8 mouse cellular contexts compared by ENCODE assay signal in genomic region chr15:99663964-99664599, GRCm38 (mm10). TPM values are rescaled to one million over a fixed set of nuclear protein-coding genes. Genes with fewer than 3 reads are reported as not detected.
DNase-seq lines count a peak whose midpoint lies in the region; ATAC-seq and TF ChIP-seq lines count a peak whose summit lies in the region.

No protein-coding gene starts in this region.

- TF ChIP-seq CTCF in bone marrow macrophage, adult 2 months (IDR thresholded peaks at IDR 0.05; ENCODE audit: low read depth, low read length), result no peak

- peaks cover 29% of the 10 kb centered on the region for H3K27me3 ChIP-seq in kidney, embryonic 16.5 days (ENCODE audit: insufficient read depth, low read length)
- peaks cover 3% of the 10 kb centered on the region; the same call in 1 of the 2 replicates for H3K27me3 ChIP-seq in hindbrain, embryonic 11.5 days (ENCODE audit: control insufficient read depth, insufficient read depth, low read length)
- peaks cover 43% of the 10 kb centered on the region for H3K27me3 ChIP-seq in limb, embryonic 15.5 days

- no peaks in the 10 kb centered on the region for H3K36me3 ChIP-seq in kidney, embryonic 16.5 days (ENCODE audit: insufficient read depth, low read length)
- no peaks in the 10 kb centered on the region for H3K36me3 ChIP-seq in hindbrain, embryonic 11.5 days (ENCODE audit: control insufficient read depth, insufficient read depth, low read length)
- no peaks in the 10 kb centered on the region for H3K36me3 ChIP-seq in limb, embryonic 15.5 days

- H3K4me2 ChIP-seq in kidney, embryonic 16.5 days (replicated peaks; ENCODE audit: low read depth, low read length), result peak overlapping the region; percentile 87
- peak overlapping the region; percentile 78 for H3K4me2 ChIP-seq in hindbrain, embryonic 11.5 days (replicated peaks; ENCODE audit: low read depth, low read length)
- peak overlapping the region; percentile 87 for H3K4me2 ChIP-seq in limb, embryonic 15.5 days

- H3K27ac ChIP-seq in kidney, embryonic 16.5 days (ENCODE audit: low read length), result no peak overlapping the region
- no peak overlapping the region for H3K27ac ChIP-seq in bone marrow macrophage, adult 2 months (ENCODE audit: insufficient read depth, low read depth, low read length)
- H3K27ac ChIP-seq in hindbrain, embryonic 11.5 days (ENCODE audit: low read depth, low read length), result peak overlapping the region; percentile 87
- peak overlapping the region; percentile 50; the same call in 1 of the 2 replicates for H3K27ac ChIP-seq in limb, embryonic 15.5 days

- H3K9ac ChIP-seq in kidney, embryonic 16.5 days (replicated peaks; ENCODE audit: low read length), result peak overlapping the region; percentile 57; the same call in 1 of the 2 replicates
- peak overlapping the region; percentile 60 for H3K9ac ChIP-seq in hindbrain, embryonic 11.5 days (ENCODE audit: low read depth, low read length)
- 0 out of 2 replicates have a peak overlapping the region, but pooled peaks have one; percentile 26 for H3K9ac ChIP-seq in limb, embryonic 15.5 days

- 2% methylated on average over 17 of the region's 17 CpGs for WGBS in kidney, embryonic 16.5 days
- 4% methylated on average over 17 of the region's 17 CpGs for WGBS in hindbrain, embryonic 11.5 days
- 4% methylated on average over 17 of the region's 17 CpGs for WGBS in limb, embryonic 15.5 days

- peak overlapping the region; percentile 47 for H3K4me3 ChIP-seq in kidney, embryonic 16.5 days (ENCODE audit: low read length)
- peak overlapping the region; percentile 42 for H3K4me3 ChIP-seq in bone marrow macrophage, adult 2 months (ENCODE audit: insufficient read depth, low read length)
- H3K4me3 ChIP-seq in hindbrain, embryonic 11.5 days (ENCODE audit: low read depth, low read length), result peak overlapping the region; percentile 33
- H3K4me3 ChIP-seq in limb, embryonic 15.5 days, result peak overlapping the region; percentile 45

- peaks cover 4% of the 10 kb centered on the region; the same call in 1 of the 2 replicates for H3K9me3 ChIP-seq in kidney, embryonic 16.5 days (ENCODE audit: low read length)
- H3K9me3 ChIP-seq in hindbrain, embryonic 11.5 days (ENCODE audit: control insufficient read depth, low read length), result no peaks in the 10 kb centered on the region
- H3K9me3 ChIP-seq in limb, embryonic 15.5 days, result no peaks in the 10 kb centered on the region

- no peak for DNase-seq in kidney, postnatal 25 days
- DNase-seq in hindbrain, embryonic 11.5 days (ENCODE audit: low spot score), result no peak
- no peak for DNase-seq in embryo, embryonic 9.5 days (ENCODE audit: extremely low spot score)
- no peak for DNase-seq in gastrocnemius, postnatal 4 days (ENCODE audit: low spot score in 2 of 2)

- no peak for TF ChIP-seq POLR2A in bone marrow macrophage, adult 2 months (IDR thresholded peaks at IDR 0.05; ENCODE audit: borderline replicate concordance, low read depth, low read length)

- no peak for ATAC-seq in kidney, embryonic 16.5 days (ENCODE audit: low FRiP score, low TSS enrichment)
- ATAC-seq in hindbrain, embryonic 11.5 days (ENCODE audit: low FRiP score), result no peak
- 0 out of 2 replicates have a peak, but pooled peaks have one; percentile 25 for ATAC-seq in limb, embryonic 15.5 days (ENCODE audit: insufficient number of reproducible peaks, low FRiP score, low TSS enrichment, low read depth)
- ATAC-seq in activated CD4-positive, CD25-positive, alpha-beta regulatory T cell, adult 4 months, result no peak

- peaks cover 20% of the 10 kb centered on the region for H3K4me1 ChIP-seq in kidney, embryonic 16.5 days (ENCODE audit: insufficient read depth, low read length)
- H3K4me1 ChIP-seq in bone marrow macrophage, adult 2 months (ENCODE audit: control insufficient read depth, insufficient read depth, low read length), result peaks cover 4% of the 10 kb centered on the region; the same call in 1 of the 2 replicates
- H3K4me1 ChIP-seq in hindbrain, embryonic 11.5 days (replicated peaks; ENCODE audit: control insufficient read depth, insufficient read depth, low read length), result peaks cover 8% of the 10 kb centered on the region
- H3K4me1 ChIP-seq in limb, embryonic 15.5 days, result peaks cover 21% of the 10 kb centered on the region

RNA-seq across cellular contexts. Expression of gene Asic1, which starts 6.1 kb away (rescaled TPM):
- 1.7 TPM in 2 replicates for polyA plus RNA-seq in kidney, embryonic 16.5 days (2015; fragmentation: Nextera tagmentation; extraction: Ambion mirVana)
- polyA plus RNA-seq in bone marrow macrophage, adult 2 months (2012; ENCODE audit: insufficient read depth, insufficient read length, missing spikeins), result not detected in 2 replicates
- 14.4 and 21.0 TPM in 2 replicates for polyA plus RNA-seq in hindbrain, embryonic 11.5 days (2014; fragmentation: Nextera tagmentation; extraction: Ambion mirVana)
- 1.2 and 2.2 TPM in 2 replicates for polyA plus RNA-seq in limb, embryonic 15.5 days (2015; fragmentation: Nextera tagmentation; extraction: Ambion mirVana)
- under 1 TPM; 0.22 to 0.32 TPM for polyA plus RNA-seq in activated CD4-positive, CD25-positive, alpha-beta regulatory T cell, adult 4 months (2017; shearing (Covaris generic))
- 1 to 10 TPM in 1 of 2 experiments, under 1 TPM in 1; 0.91 to 1.9 TPM for total RNA-seq in gastrocnemius, postnatal 4 days (2021)

RNA-seq across cellular contexts. Expression of gene Racgap1, which starts 12.6 kb away (rescaled TPM):
- 143 and 157 TPM in 2 replicates for polyA plus RNA-seq in kidney, embryonic 16.5 days (2015; fragmentation: Nextera tagmentation; extraction: Ambion mirVana)
- polyA plus RNA-seq in bone marrow macrophage, adult 2 months (2012; ENCODE audit: insufficient read depth, insufficient read length, missing spikeins), result 55.8 and 56.8 TPM in 2 replicates
- 161 and 202 TPM in 2 replicates for polyA plus RNA-seq in hindbrain, embryonic 11.5 days (2014; fragmentation: Nextera tagmentation; extraction: Ambion mirVana)
- polyA plus RNA-seq in limb, embryonic 15.5 days (2015; fragmentation: Nextera tagmentation; extraction: Ambion mirVana), result 105 and 106 TPM in 2 replicates
- 10 to 100 TPM; 33.2 to 33.3 TPM for polyA plus RNA-seq in activated CD4-positive, CD25-positive, alpha-beta regulatory T cell, adult 4 months (2017; shearing (Covaris generic))
- 10 to 100 TPM; 40.5 to 43.4 TPM for total RNA-seq in gastrocnemius, postnatal 4 days (2021)

RNA-seq across cellular contexts. Expression of gene Smarcd1, which starts 37.8 kb away (rescaled TPM):
- polyA plus RNA-seq in kidney, embryonic 16.5 days (2015; fragmentation: Nextera tagmentation; extraction: Ambion mirVana), result 49.8 and 56.3 TPM in 2 replicates
- 17.7 and 19.4 TPM in 2 replicates for polyA plus RNA-seq in bone marrow macrophage, adult 2 months (2012; ENCODE audit: insufficient read depth, insufficient read length, missing spikeins)
- polyA plus RNA-seq in hindbrain, embryonic 11.5 days (2014; fragmentation: Nextera tagmentation; extraction: Ambion mirVana), result 99.1 and 103 TPM in 2 replicates
- 25.0 and 29.9 TPM in 2 replicates for polyA plus RNA-seq in limb, embryonic 15.5 days (2015; fragmentation: Nextera tagmentation; extraction: Ambion mirVana)
- polyA plus RNA-seq in activated CD4-positive, CD25-positive, alpha-beta regulatory T cell, adult 4 months (2017; shearing (Covaris generic)), result 10 to 100 TPM in 1 of 2 experiments, 1 to 10 TPM in 1; 8.6 to 10.8 TPM
- 10 to 100 TPM; 26.9 to 34.7 TPM for total RNA-seq in gastrocnemius, postnatal 4 days (2021)

RNA-seq across cellular contexts. Expression of gene Gm17349, which starts 41.2 kb away (rescaled TPM):
- polyA plus RNA-seq in kidney, embryonic 16.5 days (2015; fragmentation: Nextera tagmentation; extraction: Ambion mirVana), result not detected in 2 replicates
- polyA plus RNA-seq in bone marrow macrophage, adult 2 months (2012; ENCODE audit: insufficient read depth, insufficient read length, missing spikeins), result not detected in 2 replicates
- polyA plus RNA-seq in hindbrain, embryonic 11.5 days (2014; fragmentation: Nextera tagmentation; extraction: Ambion mirVana), result not detected in 2 replicates
- not detected in 2 replicates for polyA plus RNA-seq in limb, embryonic 15.5 days (2015; fragmentation: Nextera tagmentation; extraction: Ambion mirVana)
- polyA plus RNA-seq in activated CD4-positive, CD25-positive, alpha-beta regulatory T cell, adult 4 months (2017; shearing (Covaris generic)), result not detected
- total RNA-seq in gastrocnemius, postnatal 4 days (2021), result 1 to 10 TPM; 2.5 to 2.9 TPM

RNA-seq across cellular contexts. Expression of gene Gpd1, which starts 53.2 kb away (rescaled TPM):
- 45.4 and 46.1 TPM in 2 replicates for polyA plus RNA-seq in kidney, embryonic 16.5 days (2015; fragmentation: Nextera tagmentation; extraction: Ambion mirVana)
- polyA plus RNA-seq in bone marrow macrophage, adult 2 months (2012; ENCODE audit: insufficient read depth, insufficient read length, missing spikeins), result 0.37 and 1.2 TPM in 2 replicates
- 0.25 and 0.36 TPM in 2 replicates for polyA plus RNA-seq in hindbrain, embryonic 11.5 days (2014; fragmentation: Nextera tagmentation; extraction: Ambion mirVana)
- polyA plus RNA-seq in limb, embryonic 15.5 days (2015; fragmentation: Nextera tagmentation; extraction: Ambion mirVana), result 0.42 and 4.3 TPM in 2 replicates
- polyA plus RNA-seq in activated CD4-positive, CD25-positive, alpha-beta regulatory T cell, adult 4 months (2017; shearing (Covaris generic)), result under 1 TPM; 0.16 to 0.60 TPM
- total RNA-seq in gastrocnemius, postnatal 4 days (2021), result 100 to 1,000 TPM; 201 to 212 TPM

Comparison
In these comparisons a context has a peak if more than half of its experiments do, and no peak if none do; other contexts are left out.
1. H3K27ac ChIP-seq: peak in hindbrain, embryonic 11.5 days (single experiment) and limb, embryonic 15.5 days (single experiment); none in kidney, embryonic 16.5 days (single experiment) and bone marrow macrophage, adult 2 months (single experiment).
2. Peak in every context shown above with its lines, with median percentiles within 50 percentile points of each other: H3K4me2 ChIP-seq, H3K4me3 ChIP-seq and H3K9ac ChIP-seq.